Mouse (Mus musculus) intestine, postnatal 0 days (tissue): ENCODE data around the gene Ccr8. TPM values are rescaled to one million over a fixed set of nuclear protein-coding genes. Genes with fewer than 3 reads are reported as not detected.
"Not testable (repeated sequence)": the region's sequence is repeated elsewhere in the genome, so short reads cannot be mapped to it uniquely, and the experiment has no call there.

Experiments used
- ATAC-seq: fragments of 200-750 bp; cut with Nextera tagmentation; 2 replicates; pipeline ENCODE4 v1.8.0; 2017; ENCODE audit warnings: mild to moderate bottlenecking, moderate TSS enrichment, moderate library complexity
- H3K27ac ChIP-seq: fragments of 300-500 bp; sonication (generic); 2 replicates; pipeline ENCODE4 v1.5.1; 2014; ENCODE audit warnings: mild to moderate bottlenecking, low read depth, low read length, moderate library complexity
- H3K27me3 ChIP-seq: fragments of 300-500 bp; sonication (generic); replicated peaks from 2 replicates; pipeline ENCODE4 v1.6.1; 2014; ENCODE audit warnings: low read length, mixed read lengths; ENCODE audit not compliant: control insufficient read depth, insufficient read depth
- H3K36me3 ChIP-seq: fragments of 300-500 bp; sonication (generic); 2 replicates; pipeline ENCODE4 v1.6.1; 2014; ENCODE audit warnings: mild to moderate bottlenecking, moderate library complexity; ENCODE audit not compliant: control insufficient read depth, insufficient read depth
- H3K4me1 ChIP-seq: fragments of 300-500 bp; sonication (generic); replicated peaks from 2 replicates; pipeline ENCODE4 v1.6.1; 2014; ENCODE audit warnings: antibody characterized with exemption, low read length, mixed read lengths; ENCODE audit not compliant: control insufficient read depth, insufficient read depth
- H3K4me2 ChIP-seq: fragments of 300-500 bp; sonication (generic); replicated peaks from 2 replicates; pipeline ENCODE4 v1.6.1; 2014; ENCODE audit warnings: low read depth, mild to moderate bottlenecking, moderate library complexity
- H3K4me3 ChIP-seq: fragments of 300-500 bp; sonication (generic); 2 replicates; pipeline ENCODE4 v1.5.1; 2014; ENCODE audit warnings: low read depth, low read length
- H3K9ac ChIP-seq: fragments of 300-500 bp; sonication (generic); 2 replicates; pipeline ENCODE4 v1.6.1; 2014; ENCODE audit warnings: mild to moderate bottlenecking, low read depth, low read length
- H3K9me3 ChIP-seq: fragments of 300-500 bp; sonication (generic); 2 replicates; pipeline ENCODE4 v1.6.1; 2016; ENCODE audit warnings: mixed run types; ENCODE audit not compliant: control insufficient read depth
- CTCF ChIP-seq: sonication (generic); IDR thresholded peaks from 2 replicates; pipeline ENCODE4 v1.5.1; 2016; ENCODE audit warnings: low read depth, mild to moderate bottlenecking, control low read depth, antibody characterized with exemption, moderate library complexity
- WGBS: fragments of 180-500 bp; shearing (Covaris S2); extraction: QIAGEN DNeasy Blood & Tissue Kit; methylation state at CpG from one replicate; pipeline ENCODE4 v1.1.7; 2014; 5-methylcytosine and 5-hydroxymethylcytosine counted together
- polyA plus RNA-seq: library from polyadenylated mRNA; unstranded; fragments of >200 nt; fragmentation: Nextera tagmentation; extraction: Ambion mirVana; gene quantifications from 2 replicates; pipeline ENCODE4 v1.2.1, GENCODE M21; 2015

The Ccr8 gene
- polyA plus RNA-seq, 1 experiment from 2014 or later: 0.42 TPM

- no peaks in the 10 kb centered on the region for H3K36me3 ChIP-seq
- no peak overlapping the region for H3K27ac ChIP-seq
- TF ChIP-seq CTCF: no peak
- no peak overlapping the region for H3K9ac ChIP-seq
- H3K9me3 ChIP-seq: no peaks in the 10 kb centered on the region
- no peaks in the 10 kb centered on the region for H3K4me1 ChIP-seq
- ATAC-seq: no peak
- WGBS: 61% methylated on average over 7 of the region's 7 CpGs
- no peak overlapping the region for H3K4me2 ChIP-seq
- H3K27me3 ChIP-seq: no peaks in the 10 kb centered on the region
- H3K4me3 ChIP-seq: no peak overlapping the region
These were observed 4.0 kb downstream of the Ccr8 start for GRCm38 (mm10) chr9:120095886-120096285.

- Histone ChIP-seq H3K9me3 (no peaks in the 10 kb centered on the region), H3K9ac (no peak overlapping the region), H3K4me1 (no peaks in the 10 kb centered on the region), H3K36me3 (no peaks in the 10 kb centered on the region), H3K27me3 (no peaks in the 10 kb centered on the region), H3K27ac (no peak overlapping the region), H3K4me2 (no peak overlapping the region), H3K4me3 (no peak overlapping the region)
- ATAC-seq: 0 out of 2 replicates have a peak, but pooled peaks have one; percentile 49
- 20% methylated on average over 7 of the region's 7 CpGs for WGBS
- peak; percentile 89 for TF ChIP-seq CTCF
These were observed 6.8 kb downstream of the Ccr8 start for GRCm38 (mm10) chr9:120098682-120099081.

DNA sequence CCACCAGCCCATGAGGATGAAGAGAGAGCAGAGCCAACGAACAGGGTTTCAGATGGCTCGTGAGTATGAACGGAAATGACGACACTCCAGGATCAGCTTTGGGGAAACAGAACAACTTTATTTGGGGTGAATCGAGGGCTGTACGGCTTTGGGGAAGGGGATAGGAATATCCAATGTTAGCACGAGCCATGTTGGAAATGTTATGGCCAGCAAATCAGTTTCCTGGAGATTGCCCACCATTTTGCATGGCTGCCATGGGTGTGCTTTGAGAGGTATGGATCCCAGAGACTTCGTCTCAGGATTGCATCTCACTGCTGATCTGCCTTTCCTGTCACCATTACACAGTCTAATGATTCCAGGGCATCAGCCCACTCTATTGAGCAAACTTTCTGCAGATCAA lies 7.4 kb downstream of the Ccr8 start:
- TF ChIP-seq CTCF: no peak

GRCm38 (mm10) chr9:120101165-120101564 lies 9.3 kb downstream of the Ccr8 start:
- 98% methylated on average over 2 of the region's 2 CpGs for WGBS

More for the DNA sequence above, 7.4 kb downstream of the Ccr8 start:
- Histone ChIP-seq H3K4me1 (no peaks in the 10 kb centered on the region), H3K4me3 (no peak overlapping the region), H3K27ac (no peak overlapping the region), H3K27me3 (no peaks in the 10 kb centered on the region), H3K9me3 (no peaks in the 10 kb centered on the region), H3K9ac (no peak overlapping the region), H3K36me3 (no peaks in the 10 kb centered on the region), H3K4me2 (no peak overlapping the region)
- 89% methylated on average over 8 of the region's 8 CpGs for WGBS
- ATAC-seq: no peak

DNA sequence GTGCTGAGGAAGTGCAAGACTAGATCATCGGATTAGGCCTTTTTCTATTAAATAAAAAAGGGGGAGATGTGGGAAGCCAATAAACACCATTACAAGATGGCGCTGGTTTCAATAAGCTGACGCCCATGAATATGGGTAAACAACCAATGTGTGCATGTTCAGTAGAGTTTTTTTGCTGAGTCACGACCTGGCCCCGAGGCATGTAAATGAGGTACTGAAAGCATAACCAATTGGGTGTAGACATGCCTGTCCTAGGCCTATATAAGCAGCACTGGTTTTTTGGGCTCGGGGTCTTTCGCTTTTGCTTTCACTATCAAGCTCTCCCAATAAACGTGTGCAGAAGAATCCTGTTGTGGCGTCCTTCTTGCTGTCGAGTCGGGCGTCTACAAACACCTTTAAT lies 17.0 kb downstream of the Ccr8 start:
- 91% methylated on average over 12 of the region's 12 CpGs for WGBS
- not testable (repeated sequence) for H3K4me3 ChIP-seq, H3K27me3 ChIP-seq, H3K4me2 ChIP-seq, H3K4me1 ChIP-seq, H3K9me3 ChIP-seq, ATAC-seq, H3K9ac ChIP-seq, H3K36me3 ChIP-seq, H3K27ac ChIP-seq

More at GRCm38 (mm10) chr9:120101165-120101564, 9.3 kb downstream of the Ccr8 start:
- Histone ChIP-seq H3K4me2 (no peak overlapping the region), H3K4me3 (no peak overlapping the region), H3K27ac (no peak overlapping the region), H3K9ac (no peak overlapping the region), H3K36me3 (no peaks in the 10 kb centered on the region), H3K4me1 (no peaks in the 10 kb centered on the region), H3K9me3 (no peaks in the 10 kb centered on the region), H3K27me3 (no peaks in the 10 kb centered on the region)
- no peak for TF ChIP-seq CTCF
- ATAC-seq: no peak

GRCm38 (mm10) chr9:120110211-120111018 lies 18.5 kb downstream of the Ccr8 start, which contains the start of gene Slc25a38:
TSS of gene Slc25a38 (plus strand) at chr9:120110374.
- Histone ChIP-seq H3K36me3 (no peaks in the 10 kb centered on the region), H3K4me2 (peak within 1 kb of the TSS; percentile 79), H3K9me3 (no peaks in the 10 kb centered on the region), H3K4me1 (0 out of 2 replicates have a peak, but pooled peaks cover 6% of the 10 kb centered on the region), H3K4me3 (peak within 1 kb of the TSS; percentile 75), H3K27ac (peak within 1 kb of the TSS; percentile 86), H3K27me3 (no peaks in the 10 kb centered on the region), H3K9ac (peak within 1 kb of the TSS; percentile 60)
- WGBS: under 1% methylated on average over 62 of the region's 62 CpGs
- peak; percentile 97 for ATAC-seq
- TF ChIP-seq CTCF: peak; percentile 84
